Mouse (Mus musculus) midbrain, embryonic 14.5 days (tissue): Measurements from ENCODE around the gene Chst3. TPM values are rescaled to one million over a fixed set of nuclear protein-coding genes. Genes with fewer than 3 reads are reported as not detected.
A peak's percentile ranks its signal among the peaks of the same experiment; 100 is the strongest.
"Not testable (repeated sequence)": the region's sequence is repeated elsewhere in the genome, so short reads cannot be mapped to it uniquely, and the experiment has no call there.

ENCODE experiments used
- ATAC-seq: fragments of 200-750 bp; cut with Nextera tagmentation; 2 replicates; pipeline ENCODE4 v1.8.0; 2017; ENCODE audit warnings: moderate number of reproducible peaks, moderate library complexity; ENCODE audit not compliant: low FRiP score, low TSS enrichment
- DNase-seq: peaks from one replicate; pipeline ENCODE4 v3.0.0-alpha.2; 2015
- H3K27ac ChIP-seq: fragments of 300-500 bp; sonication (generic); replicated peaks from 2 replicates; pipeline ENCODE4 v1.5.1; 2014; ENCODE audit warnings: mild to moderate bottlenecking, low read depth, low read length, moderate library complexity
- H3K27me3 ChIP-seq: fragments of 300-500 bp; sonication (generic); 2 replicates; pipeline ENCODE4 v1.6.1; 2014; ENCODE audit warnings: low read length, control low read depth, mixed read lengths; ENCODE audit not compliant: control insufficient read depth, insufficient read depth
- H3K36me3 ChIP-seq: fragments of 300-500 bp; sonication (generic); 2 replicates; pipeline ENCODE4 v1.6.1; 2014; ENCODE audit warnings: low read length, control low read depth; ENCODE audit not compliant: control insufficient read depth, insufficient read depth
- H3K4me1 ChIP-seq: fragments of 300-500 bp; sonication (generic); 2 replicates; pipeline ENCODE4 v1.6.1; 2014; ENCODE audit warnings: mild to moderate bottlenecking, antibody characterized with exemption, low read length, control low read depth; ENCODE audit not compliant: control insufficient read depth, insufficient read depth
- H3K4me2 ChIP-seq: fragments of 300-500 bp; sonication (generic); 2 replicates; pipeline ENCODE4 v1.6.1; 2014; ENCODE audit warnings: mild to moderate bottlenecking, low read length, moderate library complexity
- H3K4me3 ChIP-seq: fragments of 300-500 bp; sonication (generic); replicated peaks from 2 replicates; pipeline ENCODE4 v1.5.1; 2014; ENCODE audit warnings: low read depth, low read length
- H3K9ac ChIP-seq: fragments of 300-500 bp; sonication (generic); replicated peaks from 2 replicates; pipeline ENCODE4 v1.6.1; 2014; ENCODE audit warnings: mild to moderate bottlenecking, low read length, moderate library complexity
- H3K9me3 ChIP-seq: fragments of 300-500 bp; sonication (generic); 2 replicates; pipeline ENCODE4 v1.6.1; 2016; ENCODE audit warnings: low read length, control low read depth, mixed read lengths; ENCODE audit not compliant: control insufficient read depth
- WGBS: fragments of 180-500 bp; shearing (Covaris S2); extraction: QIAGEN DNeasy Blood & Tissue Kit; methylation state at CpG from one replicate; pipeline ENCODE4 v1.1.7; 2014; 5-methylcytosine and 5-hydroxymethylcytosine counted together
- polyA plus RNA-seq: library from polyadenylated mRNA; unstranded; fragments of >200 nt; fragmentation: Nextera tagmentation; extraction: Ambion mirVana; gene quantifications from 2 replicates; pipeline ENCODE4 v1.2.1, GENCODE M21; 2014

The Chst3 gene
- polyA plus RNA-seq, 1 experiment from 2014 or later = 0.86 TPM

GRCm38 (mm10) chr10:60257261-60257825 lies 38.3 kb upstream of the Chst3 start:
- no peak overlapping the region for H3K9ac ChIP-seq
- H3K4me3 ChIP-seq = no peak overlapping the region
- DNase-seq (no peak), ATAC-seq (no peak)
- no peaks in the 10 kb centered on the region for H3K4me1 ChIP-seq
- WGBS = 51% methylated on average over 16 of the region's 16 CpGs
- H3K9me3 ChIP-seq = no peaks in the 10 kb centered on the region
- H3K27ac ChIP-seq = no peak overlapping the region
- no peaks in the 10 kb centered on the region for H3K36me3 ChIP-seq
- H3K4me2 ChIP-seq = no peak overlapping the region
- H3K27me3 ChIP-seq = no peaks in the 10 kb centered on the region

DNA sequence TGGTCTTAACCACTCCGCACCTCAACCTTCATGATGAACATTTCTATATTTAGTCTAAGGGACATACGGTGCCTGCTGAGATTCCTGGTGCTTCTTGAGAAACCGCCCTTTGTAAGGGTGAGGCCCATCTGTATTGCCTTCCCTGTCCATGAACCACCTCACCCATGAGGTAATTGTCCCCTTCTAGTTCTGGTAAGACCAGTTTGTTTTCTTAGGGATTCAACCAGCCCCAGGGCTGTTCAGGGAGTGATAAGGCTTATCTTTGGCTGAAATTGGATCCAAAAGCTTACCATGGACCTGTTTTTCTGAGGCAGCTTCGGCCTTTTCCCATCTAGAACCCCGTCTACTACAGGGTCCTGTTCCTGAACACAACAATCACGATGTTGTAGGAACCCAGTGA lies 37.0 kb upstream of the Chst3 start:
- no peak overlapping the region for H3K27ac ChIP-seq
- ATAC-seq = no peak
- H3K4me2 ChIP-seq = no peak overlapping the region
- no peak overlapping the region for H3K4me3 ChIP-seq
- DNase-seq = no peak
- 87% methylated on average over 6 of the region's 6 CpGs for WGBS
- H3K36me3 ChIP-seq = no peaks in the 10 kb centered on the region
- H3K4me1 ChIP-seq = no peaks in the 10 kb centered on the region
- no peaks in the 10 kb centered on the region for H3K27me3 ChIP-seq
- H3K9me3 ChIP-seq = no peaks in the 10 kb centered on the region
- H3K9ac ChIP-seq = no peak overlapping the region

- WGBS = 59% methylated on average over 4 of the region's 4 CpGs
- no peaks in the 10 kb centered on the region for H3K27me3 ChIP-seq
- no peaks in the 10 kb centered on the region for H3K36me3 ChIP-seq
- no peaks in the 10 kb centered on the region for H3K9me3 ChIP-seq
- H3K4me3 ChIP-seq = no peak overlapping the region
- no peaks in the 10 kb centered on the region for H3K4me1 ChIP-seq
- ATAC-seq = no peak
- no peak for DNase-seq
- no peak overlapping the region for H3K4me2 ChIP-seq
- H3K27ac ChIP-seq = no peak overlapping the region
- no peak overlapping the region for H3K9ac ChIP-seq
Measured at GRCm38 (mm10) chr10:60252606-60253005, 33.5 kb upstream of the Chst3 start.

DNA sequence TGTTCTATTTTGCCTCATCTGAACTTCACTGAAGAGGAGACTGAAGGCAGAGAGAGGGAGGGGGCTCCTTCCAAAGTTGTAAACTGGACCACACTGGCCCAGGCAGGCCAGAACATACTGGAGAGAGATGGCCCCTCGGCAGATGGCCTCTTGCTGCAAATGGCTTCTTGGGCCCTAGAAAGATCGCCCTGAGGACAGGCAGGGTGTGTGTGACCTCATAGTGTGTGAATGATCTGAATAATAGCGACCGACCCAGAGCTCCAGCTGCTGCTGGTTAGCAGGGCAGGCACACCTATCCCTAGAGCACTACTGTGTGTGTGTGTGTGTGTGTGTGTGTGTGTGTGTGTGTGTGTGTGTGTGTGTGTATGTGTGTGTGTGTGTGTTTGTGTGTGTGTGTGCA lies 33.1 kb upstream of the Chst3 start:
- H3K27ac ChIP-seq = no peak overlapping the region
- DNase-seq (no peak), ATAC-seq (no peak)
- 74% methylated on average over 4 of the region's 4 CpGs for WGBS
- no peak overlapping the region for H3K4me2 ChIP-seq
- H3K4me3 ChIP-seq = no peak overlapping the region
- no peak overlapping the region for H3K9ac ChIP-seq
- H3K9me3 ChIP-seq = no peaks in the 10 kb centered on the region
- H3K27me3 ChIP-seq = no peaks in the 10 kb centered on the region
- H3K4me1 ChIP-seq = no peaks in the 10 kb centered on the region
- no peaks in the 10 kb centered on the region for H3K36me3 ChIP-seq

- 83% methylated on average over 13 of the region's 13 CpGs for WGBS
- ATAC-seq = no peak
- no peaks in the 10 kb centered on the region for H3K27me3 ChIP-seq
- no peak overlapping the region for H3K4me2 ChIP-seq
- no peak overlapping the region for H3K4me3 ChIP-seq
- no peak for DNase-seq
- H3K9ac ChIP-seq = no peak overlapping the region
- no peaks in the 10 kb centered on the region for H3K36me3 ChIP-seq
- no peaks in the 10 kb centered on the region for H3K4me1 ChIP-seq
- no peaks in the 10 kb centered on the region for H3K9me3 ChIP-seq
- no peak overlapping the region for H3K27ac ChIP-seq
Measured at GRCm38 (mm10) chr10:60250426-60250965, 31.4 kb upstream of the Chst3 start.

GRCm38 (mm10) chr10:60248345-60248744 lies 29.3 kb upstream of the Chst3 start:
- H3K9ac ChIP-seq, H3K4me1 ChIP-seq, H3K27me3 ChIP-seq, ATAC-seq, H3K9me3 ChIP-seq, H3K36me3 ChIP-seq, H3K27ac ChIP-seq, DNase-seq, H3K4me3 ChIP-seq, H3K4me2 ChIP-seq: not testable (repeated sequence)
- 89% methylated on average over 3 of the region's 3 CpGs for WGBS

DNA sequence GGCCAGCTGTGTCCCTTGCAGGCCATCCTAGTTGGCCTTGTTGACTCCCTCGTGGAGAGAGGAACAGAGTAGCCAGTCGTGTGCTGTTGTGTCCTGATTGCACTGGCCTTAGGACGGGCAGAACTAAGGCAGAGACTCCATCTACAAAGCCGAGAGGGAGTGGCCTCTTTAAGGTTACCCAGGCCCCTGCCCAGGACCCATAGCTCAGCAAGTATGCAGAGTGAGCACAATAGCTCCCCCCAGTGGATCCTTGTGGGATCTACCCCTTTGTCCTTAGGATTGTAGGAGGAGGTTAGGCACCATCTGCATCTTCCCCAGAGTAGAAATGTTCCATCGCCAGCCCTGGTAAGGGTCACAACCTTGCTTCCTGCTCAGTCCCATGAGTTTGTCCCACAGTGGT lies 27.5 kb upstream of the Chst3 start:
- no peaks in the 10 kb centered on the region for H3K27me3 ChIP-seq
- H3K4me3 ChIP-seq = no peak overlapping the region
- no peaks in the 10 kb centered on the region for H3K9me3 ChIP-seq
- no peak overlapping the region for H3K9ac ChIP-seq
- no peaks in the 10 kb centered on the region for H3K4me1 ChIP-seq
- WGBS = 30% methylated on average over 5 of the region's 5 CpGs
- ATAC-seq (no peak), DNase-seq (peak; percentile 68)
- no peaks in the 10 kb centered on the region for H3K36me3 ChIP-seq
- H3K27ac ChIP-seq = no peak overlapping the region
- H3K4me2 ChIP-seq = no peak overlapping the region

DNA sequence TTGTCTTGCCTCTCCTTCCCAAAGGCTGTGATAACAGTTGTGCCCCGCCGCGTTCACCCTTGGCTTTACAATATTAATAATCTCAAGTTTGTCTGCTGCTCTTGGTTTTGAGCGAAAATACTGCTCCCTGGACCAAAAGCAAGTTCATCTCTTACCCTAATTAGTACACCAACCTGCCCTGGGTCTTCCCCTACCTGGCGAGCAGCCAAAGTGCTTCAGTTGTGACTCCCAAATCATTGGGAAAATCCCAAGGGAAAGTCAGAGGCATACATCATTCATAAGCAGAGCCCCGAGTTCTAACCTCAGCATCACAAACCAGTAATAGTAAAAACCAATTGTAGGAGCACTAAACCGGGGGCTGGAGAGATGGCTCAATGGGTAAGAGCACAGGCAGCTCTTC lies 26.6 kb upstream of the Chst3 start:
- DNase-seq (no peak), ATAC-seq (no peak)
- Histone ChIP-seq H3K27me3 (no peaks in the 10 kb centered on the region), H3K9me3 (no peaks in the 10 kb centered on the region), H3K4me1 (no peaks in the 10 kb centered on the region), H3K27ac (no peak overlapping the region), H3K9ac (no peak overlapping the region), H3K36me3 (no peaks in the 10 kb centered on the region), H3K4me3 (no peak overlapping the region), H3K4me2 (no peak overlapping the region)
- 79% methylated on average over 7 of the region's 7 CpGs for WGBS

DNA sequence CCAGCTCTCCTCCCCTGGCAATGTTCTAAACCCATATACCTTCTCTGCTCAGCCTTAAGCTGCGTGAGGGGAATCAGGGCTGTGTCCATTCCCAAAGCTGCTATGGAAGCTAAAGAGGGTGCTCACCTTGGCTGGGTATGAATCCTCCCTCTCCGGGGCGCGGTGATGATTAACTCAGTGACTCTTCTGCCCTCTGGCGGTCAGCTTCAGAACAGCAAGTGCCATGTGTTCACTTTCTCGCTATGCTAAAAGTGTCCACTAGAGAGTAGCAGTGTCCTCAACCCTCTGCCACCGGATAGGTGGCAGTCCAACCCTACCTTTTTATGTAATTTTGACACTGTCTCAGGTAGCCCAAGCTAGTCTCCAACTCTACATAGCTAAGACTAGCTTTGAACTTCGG lies 26.0 kb upstream of the Chst3 start:
- Histone ChIP-seq H3K27me3 (no peaks in the 10 kb centered on the region), H3K9ac (no peak overlapping the region), H3K4me1 (no peaks in the 10 kb centered on the region), H3K4me3 (no peak overlapping the region), H3K9me3 (no peaks in the 10 kb centered on the region), H3K27ac (no peak overlapping the region), H3K4me2 (no peak overlapping the region), H3K36me3 (no peaks in the 10 kb centered on the region)
- 3% methylated on average over 8 of the region's 8 CpGs for WGBS
- peak; percentile 73; the same call in 1 of the 2 replicates for ATAC-seq
- DNase-seq = peak; percentile 97
